Mouse (Mus musculus): ENCODE results near the gene Trim41.

DNA sequence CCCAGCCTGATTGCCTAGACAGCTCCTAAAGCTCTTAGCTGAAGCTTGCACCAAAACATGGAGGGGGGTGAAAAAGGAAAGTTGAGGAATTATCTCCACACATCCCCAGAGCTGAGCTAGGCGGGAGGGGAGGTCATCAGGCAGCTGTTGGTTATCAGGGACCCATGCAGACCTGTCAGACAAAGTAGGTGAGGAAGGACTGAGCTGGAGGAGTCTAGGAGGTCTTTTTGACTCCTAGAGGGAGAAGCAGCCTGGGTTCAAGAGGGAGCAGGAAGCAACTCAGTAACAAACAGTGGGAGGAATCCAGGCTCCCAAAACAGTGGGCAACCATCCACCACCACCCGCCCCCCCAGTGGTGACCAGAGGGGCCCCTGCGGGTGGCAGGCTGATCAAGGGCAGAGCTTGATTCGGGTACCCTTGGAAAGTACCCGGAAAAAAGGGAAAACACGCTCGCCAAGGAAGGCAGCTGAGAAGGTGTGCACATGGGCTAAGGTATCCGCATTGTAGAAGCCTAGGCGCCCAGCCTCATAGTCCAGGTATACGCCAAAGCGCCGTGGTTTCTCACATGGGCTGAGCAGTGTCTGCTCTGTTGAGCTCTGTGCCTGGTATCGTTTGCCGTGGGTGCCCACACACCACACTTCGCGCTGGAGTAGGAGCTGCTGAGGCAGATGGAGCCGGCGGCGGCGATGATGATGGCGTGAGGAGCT lies 10.1 kb downstream of the Trim41 start:
- TF ChIP-seq CTCF (IDR thresholded peaks at IDR 0.05; ENCODE audit: low read depth, low read length) (no peak), POLR2A (IDR thresholded peaks at IDR 0.05; ENCODE audit: insufficient read depth, low read length) (no peak)

All from ES-Bruce4 (cell line).